Mouse (Mus musculus): Measurements from ENCODE around the gene Naaladl1.
"Not testable (repeated sequence)": the region's sequence is repeated elsewhere in the genome, so short reads cannot be mapped to it uniquely, and the experiment has no call there.

Naaladl1 gene

DNA sequence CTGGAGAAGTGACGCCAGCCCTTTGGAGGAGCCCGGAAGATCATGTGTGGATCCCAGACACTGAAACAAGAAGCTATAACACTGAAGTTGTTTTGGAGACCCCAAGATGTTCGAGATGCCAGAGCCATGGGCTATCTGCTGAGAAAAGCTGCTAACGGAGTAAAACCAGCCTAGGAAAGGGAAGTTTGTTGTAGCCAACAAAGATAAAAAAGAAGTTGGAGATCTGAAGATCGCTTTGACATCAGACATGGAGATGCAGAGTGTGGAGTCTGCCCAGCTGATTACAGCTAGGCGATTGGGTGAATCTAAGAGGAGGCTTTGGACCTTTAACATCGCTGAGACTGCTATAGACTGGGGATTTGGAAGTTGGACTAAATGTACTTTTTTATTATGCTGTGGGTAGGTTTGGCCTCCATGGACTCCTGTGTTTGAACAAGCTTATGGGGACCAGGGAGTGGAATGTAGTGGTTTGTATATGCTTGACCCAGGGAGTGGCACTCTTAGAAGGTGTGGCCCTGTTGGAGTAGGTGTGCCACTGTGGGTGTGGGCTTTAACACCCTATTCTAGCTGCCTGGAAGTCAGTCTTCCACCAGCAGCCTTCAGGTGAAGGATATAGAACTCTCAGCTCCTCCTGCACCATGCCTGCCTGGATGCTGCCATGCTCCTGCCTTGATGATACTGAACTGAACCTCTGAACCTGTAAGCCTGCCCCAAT lies 25.0 kb downstream of the Naaladl1 start:
- not testable (repeated sequence) for DNase-seq (ENCODE audit: low spot score in 2 of 2)

DNA sequence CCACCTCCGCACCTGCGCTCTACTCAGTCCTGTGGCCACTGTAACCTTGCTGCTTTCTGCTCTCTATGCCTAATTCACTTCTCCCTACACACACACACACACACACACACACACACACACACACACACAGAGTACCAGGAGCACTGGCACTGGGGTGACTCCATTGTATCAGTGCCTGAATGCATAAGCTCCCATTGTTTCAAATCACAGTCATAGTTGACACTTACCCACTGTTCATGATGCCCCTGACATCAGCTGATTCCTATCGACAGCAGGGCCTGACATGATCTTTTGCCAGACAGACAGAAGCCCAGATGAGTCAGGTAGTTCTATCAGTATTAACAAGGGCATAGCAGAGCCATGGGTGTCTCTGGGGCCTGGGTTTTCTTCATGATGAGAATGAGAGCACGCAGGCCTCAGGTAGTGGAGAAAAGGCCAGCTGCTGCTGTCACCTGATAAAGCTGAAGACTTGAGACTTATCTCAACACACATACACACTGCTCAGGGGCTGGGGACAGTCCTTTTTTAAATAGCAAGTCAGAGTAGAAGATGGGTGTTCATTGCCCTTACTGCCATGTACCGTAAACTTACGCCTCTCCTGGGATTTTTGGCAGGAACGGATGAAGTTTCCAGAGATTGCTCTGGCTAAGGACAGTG lies 26.7 kb downstream of the Naaladl1 start:
- DNase-seq (ENCODE audit: low spot score in 2 of 2): no peak

- DNase-seq (ENCODE audit: low spot score in 2 of 2): not testable (repeated sequence)
Measured at GRCm38 (mm10) chr19:6133197-6133596, 27.6 kb downstream of the Naaladl1 start.

DNA sequence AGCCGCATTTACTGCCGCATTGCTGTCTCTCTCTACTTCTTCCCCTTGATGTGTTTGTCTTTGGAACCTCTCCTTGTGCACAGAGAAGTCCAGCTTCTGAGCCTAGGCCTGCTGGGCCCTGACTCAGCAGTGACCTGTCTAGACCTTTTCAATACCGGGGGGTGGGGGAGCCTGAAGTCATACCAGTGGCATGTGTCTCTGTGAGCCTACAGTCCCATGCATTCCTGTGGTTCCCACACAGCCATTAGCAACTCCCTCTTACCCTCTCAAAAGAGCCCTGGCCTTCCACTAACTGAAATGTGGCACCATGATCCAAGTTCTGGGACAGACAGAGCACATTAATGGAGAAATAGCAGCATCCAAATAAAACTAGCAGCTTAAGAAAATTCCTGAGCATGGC lies 30.8 kb downstream of the Naaladl1 start:
- no peak for DNase-seq (ENCODE audit: low spot score in 2 of 2)

- DNase-seq (ENCODE audit: low spot score in 2 of 2): no peak
Measured at GRCm38 (mm10) chr19:6139701-6140100, 34.1 kb downstream of the Naaladl1 start.

DNA sequence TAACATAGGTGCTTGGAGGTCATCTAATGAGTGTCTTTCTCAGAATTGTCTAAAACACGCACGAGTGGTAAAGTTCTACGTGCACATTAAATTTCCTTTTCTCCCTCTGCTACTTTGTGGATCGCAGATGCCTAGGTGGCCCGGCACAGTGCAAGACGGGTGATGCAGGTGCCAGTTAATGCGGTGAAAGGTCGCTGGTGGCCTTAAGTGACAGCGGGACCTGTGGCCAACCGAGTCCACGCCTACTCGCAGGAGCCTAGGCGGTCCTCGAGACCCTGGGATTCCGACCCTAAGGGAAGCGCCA lies 34.7 kb downstream of the Naaladl1 start:
- no peak for DNase-seq (ENCODE audit: low spot score in 2 of 2)

GRCm38 (mm10) chr19:6140678-6141393 lies 35.3 kb downstream of the Naaladl1 start, which contains the start of gene Batf2:
Batf2 (plus strand) TSS chr19:6140983.
- peak; percentile 91 to 92 for DNase-seq (ENCODE audit: low spot score in 2 of 2)

DNA sequence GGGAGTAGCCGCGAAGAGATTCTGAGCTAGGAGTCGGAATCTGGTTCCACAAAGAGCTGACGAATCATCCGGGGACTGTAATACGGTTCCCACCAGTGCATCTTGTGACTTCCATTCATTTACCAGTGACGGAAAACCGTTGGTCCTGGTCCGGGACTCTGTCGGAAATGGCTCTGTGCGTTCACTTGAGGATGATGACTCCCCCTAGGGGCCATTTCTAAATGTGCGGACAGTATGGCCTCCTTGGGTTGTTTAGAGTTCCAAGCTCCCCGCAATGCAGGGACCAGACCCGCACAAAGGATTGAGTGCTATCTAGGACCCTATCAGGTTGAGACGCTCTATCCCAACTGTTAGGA lies 35.8 kb downstream of the Naaladl1 start, which contains the start of gene Arl2:
Gene Arl2, minus strand, starts transcription at position 155 of the 356 bp plus-strand sequence.
- DNase-seq (ENCODE audit: low spot score in 2 of 2): peak; percentile 60 to 77

GRCm38 (mm10) chr19:6144842-6145241 lies 39.3 kb downstream of the Naaladl1 start:
- DNase-seq (ENCODE audit: low spot score in 2 of 2): no peak

DNA sequence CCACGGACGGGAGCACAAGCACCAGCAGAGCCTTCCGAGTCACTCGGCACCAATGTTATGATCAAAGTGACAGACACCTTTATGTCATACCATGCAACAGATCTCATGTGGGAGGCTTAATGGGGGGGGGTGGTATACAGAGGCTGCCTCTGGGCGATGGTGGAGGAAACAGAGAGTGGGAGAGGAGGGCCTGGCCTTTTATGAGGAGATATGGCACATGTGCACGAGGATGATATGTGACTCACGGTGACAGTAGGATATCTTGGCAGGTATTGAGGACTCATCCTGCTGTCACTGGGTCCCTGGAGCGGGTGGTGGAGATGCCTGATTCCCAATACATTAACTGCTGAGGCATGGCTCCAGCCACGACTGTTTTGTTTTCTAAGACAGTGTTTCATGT lies 49.6 kb downstream of the Naaladl1 start:
- DNase-seq (ENCODE audit: low spot score in 2 of 2): no peak

GRCm38 (mm10) chr19:6156372-6156771 lies 50.8 kb downstream of the Naaladl1 start:
- DNase-seq (ENCODE audit: low spot score in 2 of 2): no peak

- DNase-seq (ENCODE audit: low spot score in 2 of 2): no peak
Measured at GRCm38 (mm10) chr19:6157220-6157619, 51.6 kb downstream of the Naaladl1 start.

DNA sequence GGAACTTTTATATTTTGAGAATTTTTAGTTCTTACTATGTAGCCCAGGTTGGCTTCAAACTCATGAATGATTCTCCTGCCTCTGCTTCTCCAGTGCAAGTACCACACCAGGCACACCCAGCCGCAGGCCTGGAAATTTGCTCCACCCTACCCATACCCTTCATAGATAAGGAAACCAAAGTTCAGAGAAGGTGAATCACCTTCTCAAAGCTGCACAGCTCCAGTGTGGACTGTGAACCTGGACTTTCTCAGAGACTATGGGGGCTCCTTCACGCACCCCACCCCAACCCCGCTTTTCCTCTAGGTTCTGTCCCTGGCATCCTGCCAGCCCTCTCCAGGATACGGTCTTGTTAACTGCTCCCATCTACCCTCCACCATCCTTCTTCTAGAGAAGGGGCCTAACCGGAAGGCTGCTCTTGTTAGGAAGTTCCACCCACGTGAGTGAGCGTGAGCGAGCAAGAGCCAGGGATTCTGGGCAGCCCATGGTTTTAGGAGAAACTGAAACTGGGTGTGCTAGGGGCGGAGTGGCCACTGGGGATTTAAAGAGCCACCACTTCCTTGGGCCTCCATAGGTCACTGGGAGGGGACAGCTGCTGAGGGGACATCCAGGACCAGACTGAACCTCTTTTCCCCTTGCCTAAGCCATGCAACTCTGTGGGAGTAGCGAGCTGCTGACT lies 58.4 kb downstream of the Naaladl1 start:
- peak; percentile 65 to 78 for DNase-seq (ENCODE audit: low spot score in 2 of 2)

Measured in heart, adult 9 months (tissue).